Mouse (Mus musculus) gastrocnemius, adult 2 months (tissue): ENCODE data around the gene Mpv17l2. TPM values are rescaled to one million over a fixed set of nuclear protein-coding genes. Genes with fewer than 3 reads are reported as not detected.

Experiments used
- DNase-seq: peaks from one replicate; pipeline ENCODE4 v3.0.0; 2022
- H3K27ac ChIP-seq: fragments of 200-600 bp; 2 replicates; pipeline ENCODE4 v1.8.1; 2022; ENCODE audit warnings: mild to moderate bottlenecking
- H3K4me3 ChIP-seq: fragments of 200-600 bp; 2 replicates; pipeline ENCODE4 v1.8.1; 2022; ENCODE audit warnings: mild to moderate bottlenecking, moderate library complexity
- CTCF ChIP-seq: fragments of 200-600 bp; IDR thresholded peaks from 2 replicates; pipeline ENCODE4 v1.8.1; 2022; ENCODE audit warnings: antibody characterized with exemption, mild to moderate bottlenecking, moderate library complexity
- intact Hi-C: fragments of 180-260 bp; cut with DNase I; formaldehyde crosslinking; loops from one replicate; pipeline ENCODE4 v1.15.1; 2025
- total RNA-seq, 2 experiments: library from RNA; stranded (reverse); gene quantifications; 2 replicates each; pipeline ENCODE4 v1.2.3; 2021

The Mpv17l2 gene
- total RNA-seq, 2 experiments from 2014 or later, result 21.0 to 22.8 TPM

- no peak for TF ChIP-seq CTCF
- no peak for DNase-seq
- H3K4me3 ChIP-seq, result no peak overlapping the region
- intact Hi-C loops, result no loop called here
- no peak overlapping the region for H3K27ac ChIP-seq
Measured at GRCm38 (mm10) chr8:70787051-70787445, 26.3 kb upstream of the Mpv17l2 start.

GRCm38 (mm10) chr8:70786291-70787050, 25.7 kb upstream of the Mpv17l2 start:
- TF ChIP-seq CTCF, result no peak
- no peak overlapping the region for H3K27ac ChIP-seq
- no peak overlapping the region for H3K4me3 ChIP-seq
- DNase-seq, result no peak
- intact Hi-C loops, result no loop called here

GRCm38 (mm10) chr8:70780093-70780492, 19.3 kb upstream of the Mpv17l2 start:
- TF ChIP-seq CTCF, result no peak
- Histone ChIP-seq H3K27ac (no peak overlapping the region), H3K4me3 (no peak overlapping the region)
- no peak for DNase-seq
- intact Hi-C loops, result no loop called here

GRCm38 (mm10) chr8:70776496-70777444, 16.0 kb upstream of the Mpv17l2 start, which contains the start of gene Pik3r2:
Pik3r2 (minus strand) TSS chr8:70776713.
- peak within 1 kb of the TSS; percentile 94 for H3K27ac ChIP-seq
- peak; percentile 99 for DNase-seq
- intact Hi-C loops, result no loop called here
- H3K4me3 ChIP-seq, result peak within 1 kb of the TSS; percentile 89
- TF ChIP-seq CTCF, result peak; percentile 56

GRCm38 (mm10) chr8:70775851-70776495, 15.2 kb upstream of the Mpv17l2 start:
- intact Hi-C loops, result no loop called here
- no peak for TF ChIP-seq CTCF
- Histone ChIP-seq H3K4me3 (peak overlapping the region; percentile 89), H3K27ac (peak overlapping the region; percentile 94)
- DNase-seq, result no peak

- peak overlapping the region; percentile 94 for H3K27ac ChIP-seq
- intact Hi-C loops, result no loop called here
- DNase-seq, result peak; percentile 61
- no peak for TF ChIP-seq CTCF
- peak overlapping the region; percentile 89 for H3K4me3 ChIP-seq
Measured at GRCm38 (mm10) chr8:70775227-70775626, 14.5 kb upstream of the Mpv17l2 start.

GRCm38 (mm10) chr8:70774740-70775139, 14.0 kb upstream of the Mpv17l2 start:
- intact Hi-C loops, result no loop called here
- H3K27ac ChIP-seq, result peak overlapping the region; percentile 94
- TF ChIP-seq CTCF, result no peak
- peak overlapping the region; percentile 89 for H3K4me3 ChIP-seq
- peak; percentile 49 for DNase-seq

GRCm38 (mm10) chr8:70773833-70774232, 13.1 kb upstream of the Mpv17l2 start:
- peak overlapping the region; percentile 89 for H3K4me3 ChIP-seq
- peak overlapping the region; percentile 94 for H3K27ac ChIP-seq
- intact Hi-C loops, result loop anchor here (1.0 kb wide), 1 partner anchor 12 kb away; no protein-coding TSS in a partner anchor

GRCm38 (mm10) chr8:70773410-70773809, 12.7 kb upstream of the Mpv17l2 start:
- DNase-seq, result peak; percentile 57
- intact Hi-C loops, result loop anchor here (1.0 kb wide), 1 partner anchor 11 kb away; no protein-coding TSS in a partner anchor
- TF ChIP-seq CTCF, result no peak
- H3K4me3 ChIP-seq, result peak overlapping the region; percentile 89
- H3K27ac ChIP-seq, result peak overlapping the region; percentile 94

More at GRCm38 (mm10) chr8:70773833-70774232, 13.1 kb upstream of the Mpv17l2 start:
- peak; percentile 97 for DNase-seq
- no peak for TF ChIP-seq CTCF

GRCm38 (mm10) chr8:70772890-70773289, 12.1 kb upstream of the Mpv17l2 start:
- TF ChIP-seq CTCF, result no peak
- intact Hi-C loops, result loop anchor here (1.0 kb wide), 1 partner anchor 11 kb away; no protein-coding TSS in a partner anchor
- H3K4me3 ChIP-seq, result peak overlapping the region; percentile 89
- H3K27ac ChIP-seq, result peak overlapping the region; percentile 94
- DNase-seq, result peak; percentile 55

GRCm38 (mm10) chr8:70772075-70772474, 11.3 kb upstream of the Mpv17l2 start:
- no peak overlapping the region for H3K27ac ChIP-seq
- no peak for TF ChIP-seq CTCF
- intact Hi-C loops, result no loop called here

GRCm38 (mm10) chr8:70771217-70771616, 10.5 kb upstream of the Mpv17l2 start:
- DNase-seq, result no peak
- no peak overlapping the region for H3K4me3 ChIP-seq
- TF ChIP-seq CTCF, result no peak
- H3K27ac ChIP-seq, result no peak overlapping the region
- intact Hi-C loops, result no loop called here

More at GRCm38 (mm10) chr8:70772075-70772474, 11.3 kb upstream of the Mpv17l2 start:
- no peak overlapping the region for H3K4me3 ChIP-seq
- DNase-seq, result no peak
